Mouse (Mus musculus) frontal cortex, adult 2 months (tissue): ENCODE measurements at regions not wholly inside any gene's neighbourhood (a gene's known extent, or its start where the extent isn't known, plus 50 kb on each side); places are given as distances from the start of the nearest gene placed in this dataset.
A peak's percentile ranks its signal among the peaks of the same experiment; 100 is the strongest.

ENCODE experiments used
- DNase-seq, 2 experiments: peaks; one replicate each; pipeline ENCODE4 v3.0.0; 2022; ENCODE audit warnings: low spot score in 1 of 2; ENCODE audit errors: extremely low spot score in 1 of 2

DNA sequence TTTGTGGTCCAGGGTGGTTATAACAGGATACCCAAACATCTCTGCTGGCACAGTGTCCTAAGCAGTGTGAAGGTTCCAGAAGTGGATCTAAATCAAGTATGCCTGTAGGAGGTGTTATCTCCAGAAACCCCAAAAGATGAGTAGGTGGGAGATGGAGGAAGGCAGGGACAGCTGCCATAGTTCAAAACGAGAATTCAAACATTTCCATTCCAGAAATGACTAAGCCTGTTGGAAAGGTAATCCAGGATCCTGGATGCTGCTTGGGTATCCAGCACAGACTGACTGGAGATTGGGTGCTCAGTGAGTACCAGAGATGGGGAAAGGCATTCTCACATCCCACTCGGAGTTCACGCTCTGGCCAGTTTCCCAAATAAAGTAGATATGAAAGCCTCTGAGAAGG lies 607.9 kb upstream of the Kdm8 start:
- DNase-seq = peak; percentile 53 to 69

GRCm38 (mm10) chr7:124855056-124855455 lies 589.4 kb upstream of the Kdm8 start:
- DNase-seq = peak; percentile 57 to 65

DNA sequence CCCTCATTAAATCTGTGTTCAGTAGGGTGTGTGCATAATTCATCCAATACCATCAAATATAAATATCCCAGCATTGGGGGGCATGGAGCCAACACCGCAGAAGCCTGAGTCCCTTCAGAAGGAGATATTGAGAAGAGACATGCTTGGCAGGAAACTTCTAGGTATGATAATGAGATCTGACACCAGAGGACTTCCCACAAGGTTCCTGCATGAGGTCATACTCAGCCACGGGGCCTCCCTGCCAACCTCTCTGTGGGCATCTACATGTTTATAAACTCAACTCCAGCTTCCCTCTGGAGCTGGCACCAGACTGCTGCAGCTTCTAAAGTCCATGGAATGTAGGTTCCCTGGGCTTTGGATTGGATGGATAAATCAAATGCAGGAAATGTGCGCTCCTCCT lies 587.4 kb upstream of the Kdm8 start:
- no peak for DNase-seq

GRCm38 (mm10) chr7:124861397-124861796 lies 583.1 kb upstream of the Kdm8 start:
- no peak for DNase-seq

DNA sequence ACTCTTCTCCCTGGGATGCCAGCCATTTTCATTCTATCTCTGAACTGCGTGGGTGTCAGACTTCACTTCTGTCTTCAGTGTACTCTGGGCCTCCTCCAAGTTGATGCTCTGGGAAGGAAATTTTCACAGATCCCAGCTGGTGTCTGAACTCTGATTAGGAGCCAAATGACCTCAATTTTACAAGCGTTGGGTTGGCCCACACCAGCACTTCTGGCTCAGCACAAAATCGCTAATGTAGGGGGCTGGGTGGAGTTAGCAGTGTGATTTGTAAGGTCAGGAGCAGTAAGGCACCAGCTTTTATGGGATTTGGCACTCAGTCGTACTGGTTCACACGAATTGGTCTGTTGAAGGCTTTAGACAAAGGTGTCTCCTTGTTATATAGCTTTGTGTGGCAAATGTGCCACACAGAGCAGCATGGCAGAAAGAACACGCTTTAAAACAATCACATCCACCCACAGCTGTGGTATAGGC lies 576.3 kb upstream of the Kdm8 start:
- DNase-seq = peak in 1 of 2 experiments; percentile 12

GRCm38 (mm10) chr7:124868621-124869020 lies 575.9 kb upstream of the Kdm8 start:
- no peak for DNase-seq

- DNase-seq = no peak
Observed at GRCm38 (mm10) chr7:124880771-124881170, 563.7 kb upstream of the Kdm8 start.

GRCm38 (mm10) chr7:124907233-124907632 lies 537.2 kb upstream of the Kdm8 start:
- peak; percentile 56 to 64 for DNase-seq

DNA sequence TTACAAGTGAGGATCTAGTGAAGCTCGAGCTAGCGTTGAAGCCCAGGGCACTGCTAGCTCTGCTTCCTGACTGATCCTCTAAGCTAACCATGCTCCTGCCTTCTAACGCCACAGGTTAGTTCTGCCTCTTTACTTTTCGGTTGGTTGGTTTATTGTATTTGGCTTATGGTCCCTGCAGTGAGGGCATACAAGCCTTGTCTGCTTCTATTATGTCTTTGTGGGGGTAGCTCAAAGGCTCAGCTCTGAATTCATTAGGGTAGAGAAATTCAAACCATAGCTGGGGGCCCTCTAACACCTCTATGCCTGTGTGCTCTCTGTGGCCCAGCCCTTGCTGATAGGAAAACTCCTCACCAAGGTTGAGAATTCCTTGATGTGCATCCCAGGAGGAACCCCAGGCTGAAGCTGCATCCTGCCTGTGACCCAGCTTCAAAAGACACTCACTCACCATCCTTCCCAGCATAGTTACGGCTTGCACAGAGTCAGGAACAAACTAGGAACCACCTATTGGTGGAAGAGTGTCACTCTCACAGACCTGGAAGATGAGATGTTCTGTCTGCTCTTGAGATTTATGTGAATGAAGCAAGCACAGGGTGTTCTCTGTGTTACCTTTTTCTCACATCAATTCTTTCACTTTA lies 536.7 kb upstream of the Kdm8 start:
- DNase-seq = no peak

GRCm38 (mm10) chr7:124914061-124914460 lies 530.4 kb upstream of the Kdm8 start:
- DNase-seq = no peak

DNA sequence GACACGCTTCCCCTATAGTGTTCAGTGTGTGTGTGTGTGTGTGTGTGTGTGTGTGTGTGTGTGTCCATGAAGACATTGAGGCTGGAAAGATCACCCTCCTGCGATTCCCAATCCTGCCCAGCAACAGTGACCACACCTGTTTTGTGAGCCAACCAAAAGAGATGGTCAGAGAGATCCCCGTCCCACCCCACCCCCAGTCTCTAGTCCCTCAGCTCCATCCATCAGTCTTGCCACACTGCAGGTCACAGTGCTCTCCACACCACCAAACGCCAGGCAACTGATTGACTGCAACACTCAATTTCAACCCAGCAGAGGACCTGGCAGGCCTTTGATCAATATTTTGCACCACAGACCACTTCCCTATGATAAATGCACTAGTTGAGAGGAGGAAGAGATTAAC lies 530.0 kb upstream of the Kdm8 start:
- DNase-seq = no peak

GRCm38 (mm10) chr7:124914972-124915371 lies 529.5 kb upstream of the Kdm8 start:
- no peak for DNase-seq

DNA sequence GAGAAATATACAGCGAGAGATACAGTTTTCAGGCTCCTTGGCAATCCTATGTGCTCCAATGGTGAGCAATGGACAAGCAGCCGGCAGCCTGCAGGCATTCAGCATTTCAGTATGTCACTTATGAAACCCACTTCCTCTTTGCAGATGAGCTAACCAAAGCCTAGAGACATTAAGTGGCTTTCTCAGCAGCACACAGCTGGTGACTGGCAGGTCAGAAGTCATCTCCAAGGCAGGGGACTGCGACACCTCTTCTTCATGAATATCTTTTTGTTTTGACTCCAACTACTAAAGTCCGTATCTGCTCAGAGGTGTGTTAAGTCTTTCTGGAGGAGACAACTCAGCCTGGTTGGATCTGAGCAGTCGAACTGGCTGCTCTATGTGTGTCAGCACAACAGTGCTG lies 528.8 kb upstream of the Kdm8 start:
- no peak for DNase-seq

DNA sequence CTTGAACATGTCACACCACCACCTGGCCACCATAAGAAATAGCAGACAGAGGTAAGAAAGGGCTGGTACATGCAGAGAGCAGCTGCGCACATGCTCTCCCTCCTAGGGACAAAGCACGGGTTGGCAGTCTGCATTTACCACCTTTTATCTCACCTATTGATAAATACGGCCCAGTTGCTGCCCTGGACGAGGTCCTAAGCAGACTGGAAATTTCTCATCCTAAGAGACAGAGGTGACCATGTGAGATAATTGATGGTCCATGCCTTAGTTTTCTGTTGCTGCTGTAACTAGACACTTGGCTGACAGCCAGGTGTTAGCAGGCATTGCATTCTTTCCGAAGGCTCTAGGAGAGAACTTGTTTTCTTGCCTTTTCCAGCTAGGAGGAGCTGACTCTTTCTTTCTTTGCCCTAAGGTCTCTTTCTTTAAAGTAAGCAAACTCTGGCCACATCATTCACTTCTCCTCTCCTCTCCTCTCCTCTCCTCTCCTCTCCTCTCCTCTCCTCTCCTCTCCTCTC lies 526.8 kb upstream of the Kdm8 start:
- DNase-seq = no peak

DNA sequence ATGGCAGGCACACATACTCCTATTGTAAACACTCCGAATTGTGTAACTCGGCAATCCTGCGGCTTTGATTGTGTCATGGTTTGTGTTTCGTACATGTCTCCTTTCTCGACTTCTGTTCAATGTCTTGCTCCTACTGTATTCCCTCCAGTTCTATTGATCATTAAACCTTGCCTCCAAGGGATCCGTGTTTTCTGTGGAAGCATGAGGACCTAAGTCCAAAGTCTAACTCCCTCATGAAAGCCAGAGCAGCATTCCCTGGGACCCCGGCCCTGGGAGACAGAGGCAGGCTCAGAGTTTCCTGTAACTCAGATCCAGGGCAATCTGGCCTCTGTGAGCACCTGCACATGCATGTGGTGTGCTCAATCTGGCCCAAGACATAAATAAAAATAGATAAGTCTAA lies 521.7 kb upstream of the Kdm8 start:
- DNase-seq = no peak

DNA sequence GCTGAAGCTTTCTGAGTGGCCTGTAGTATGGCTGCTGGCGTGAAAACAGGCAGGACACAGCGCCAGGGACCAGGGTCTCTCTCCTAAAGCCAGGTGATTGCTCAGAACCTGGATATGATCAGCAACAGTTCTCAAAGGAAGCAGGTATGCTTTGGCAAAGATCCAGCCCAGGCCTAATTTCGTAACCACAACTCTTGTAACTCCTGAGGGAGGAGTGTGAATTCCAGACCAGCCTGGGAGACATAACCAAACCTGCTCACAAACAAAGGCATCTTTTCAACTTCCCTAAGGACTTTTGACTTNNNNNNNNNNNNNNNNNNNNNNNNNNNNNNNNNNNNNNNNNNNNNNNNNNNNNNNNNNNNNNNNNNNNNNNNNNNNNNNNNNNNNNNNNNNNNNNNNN lies 510.9 kb upstream of the Kdm8 start:
- no peak for DNase-seq

DNA sequence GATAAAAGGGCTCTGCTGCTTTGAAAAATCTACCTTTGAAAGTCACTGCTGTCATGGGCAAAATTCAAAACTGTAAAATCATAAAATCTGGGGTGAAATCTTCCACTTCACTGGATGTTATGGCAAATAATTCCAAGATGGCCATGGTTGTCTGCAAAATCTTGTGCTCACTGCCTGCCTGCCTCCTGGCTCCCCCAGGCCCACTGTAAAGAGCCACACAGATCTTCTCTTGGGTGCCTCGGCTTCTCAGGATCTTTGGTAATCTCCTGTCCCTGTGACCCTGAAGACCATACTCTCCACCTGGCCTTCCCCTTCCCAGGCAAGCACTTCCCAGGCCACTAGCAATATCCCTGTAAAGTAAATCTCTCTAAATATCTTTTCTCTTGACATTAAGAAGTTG lies 505.1 kb upstream of the Kdm8 start:
- DNase-seq = no peak

DNA sequence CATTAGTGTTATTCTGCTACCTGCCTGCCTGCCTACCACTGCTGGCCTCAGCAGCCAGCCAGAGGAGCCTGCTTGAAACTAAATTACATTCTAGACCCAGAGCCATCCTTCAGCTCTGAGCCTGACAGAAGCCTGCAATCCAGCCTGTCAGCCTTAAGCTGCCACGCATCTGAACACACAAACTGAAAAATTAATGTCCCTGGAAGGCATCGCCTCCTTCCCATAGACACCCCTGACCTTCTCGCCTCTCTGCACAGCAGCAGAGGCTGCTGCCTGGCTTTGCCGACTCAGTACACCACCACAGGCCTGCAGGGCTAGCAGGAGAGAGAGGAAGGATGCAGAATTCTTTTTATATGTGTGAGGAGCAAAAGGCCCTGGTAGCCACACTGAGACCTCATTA lies 502.9 kb upstream of the Kdm8 start:
- DNase-seq = no peak

- DNase-seq = no peak
Observed at GRCm38 (mm10) chr7:124946424-124946823, 498.1 kb upstream of the Kdm8 start.

GRCm38 (mm10) chr7:124957329-124957728 lies 487.1 kb upstream of the Kdm8 start:
- peak in 1 of 2 experiments; percentile 8 for DNase-seq

- DNase-seq = no peak
Observed at GRCm38 (mm10) chr7:124974870-124975488, 469.5 kb upstream of the Kdm8 start.

DNA sequence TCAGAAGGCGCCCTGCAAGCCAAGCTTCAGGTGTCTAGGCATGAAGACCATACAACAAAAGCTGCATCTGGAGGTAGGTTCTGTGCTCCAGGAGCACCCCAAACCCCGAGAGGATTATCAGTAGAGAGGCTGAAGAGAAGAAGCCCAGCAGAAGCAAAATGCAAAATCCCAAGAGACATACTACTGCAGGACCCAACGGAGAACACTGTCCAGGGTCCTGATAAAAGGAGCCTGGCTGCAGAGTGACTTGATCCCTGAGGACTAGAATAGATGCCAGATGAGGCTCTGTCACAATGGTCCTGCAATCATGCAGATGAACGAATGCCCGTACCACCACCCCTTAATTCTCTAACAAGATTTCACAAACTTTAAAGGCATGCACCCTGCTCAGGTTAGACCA lies 455.0 kb upstream of the Kdm8 start:
- no peak for DNase-seq
